Mouse (Mus musculus) intestine, embryonic 16.5 days (tissue): ENCODE data around the gene Appbp2. TPM values are rescaled to one million over a fixed set of nuclear protein-coding genes. Genes with fewer than 3 reads are reported as not detected.

Experiments
- ATAC-seq: fragments of 200-750 bp; cut with Nextera tagmentation; 2 replicates; pipeline ENCODE4 v1.8.0; 2017; ENCODE audit warnings: moderate TSS enrichment, moderate library complexity
- H3K27ac ChIP-seq: fragments of 300-500 bp; sonication (generic); 2 replicates; pipeline ENCODE4 v1.5.1; 2014; ENCODE audit warnings: mild to moderate bottlenecking, low read length
- H3K27me3 ChIP-seq: fragments of 300-500 bp; sonication (generic); replicated peaks from 2 replicates; pipeline ENCODE4 v1.6.1; 2014; ENCODE audit warnings: low read length, control low read depth, mixed read lengths; ENCODE audit not compliant: control insufficient read depth, insufficient read depth
- H3K36me3 ChIP-seq: fragments of 300-500 bp; sonication (generic); 2 replicates; pipeline ENCODE4 v1.6.1; 2014; ENCODE audit warnings: low read length, control low read depth; ENCODE audit not compliant: control insufficient read depth, insufficient read depth
- H3K4me1 ChIP-seq: fragments of 300-500 bp; sonication (generic); 2 replicates; pipeline ENCODE4 v1.6.1; 2014; ENCODE audit warnings: low read length, control low read depth, mixed read lengths; ENCODE audit not compliant: control insufficient read depth, insufficient read depth
- H3K4me2 ChIP-seq: fragments of 300-500 bp; sonication (generic); 2 replicates; pipeline ENCODE4 v1.6.1; 2014; ENCODE audit warnings: low read depth, low read length, control low read depth
- H3K4me3 ChIP-seq: fragments of 300-500 bp; sonication (generic); 2 replicates; pipeline ENCODE4 v1.5.1; 2014; ENCODE audit warnings: mild to moderate bottlenecking, low read length
- H3K9ac ChIP-seq: fragments of 300-500 bp; sonication (generic); 2 replicates; pipeline ENCODE4 v1.6.1; 2014; ENCODE audit warnings: low read depth, low read length
- H3K9me3 ChIP-seq: fragments of 300-500 bp; sonication (generic); 2 replicates; pipeline ENCODE4 v1.6.1; 2016; ENCODE audit warnings: low read length, control low read depth; ENCODE audit not compliant: control insufficient read depth
- WGBS: fragments of 180-500 bp; shearing (Covaris S2); extraction: QIAGEN DNeasy Blood & Tissue Kit; methylation state at CpG from one replicate; pipeline ENCODE4 v1.1.7; 2014; 5-methylcytosine and 5-hydroxymethylcytosine counted together
- polyA plus RNA-seq: library from polyadenylated mRNA; unstranded; fragments of >200 nt; fragmentation: Nextera tagmentation; extraction: Ambion mirVana; gene quantifications from 2 replicates; pipeline ENCODE4 v1.2.1, GENCODE M21; 2015

Gene Appbp2
- polyA plus RNA-seq, 1 experiment from 2014 or later, result 31.1 TPM

- H3K36me3 ChIP-seq, result no peaks in the 10 kb centered on the region
- no peak for ATAC-seq
- H3K4me3 ChIP-seq, result no peak overlapping the region
- H3K27me3 ChIP-seq, result no peaks in the 10 kb centered on the region
- WGBS, result 34% methylated on average over 7 of the region's 7 CpGs
- no peak overlapping the region for H3K27ac ChIP-seq
- no peak overlapping the region for H3K4me2 ChIP-seq
- no peaks in the 10 kb centered on the region for H3K9me3 ChIP-seq
- no peak overlapping the region for H3K9ac ChIP-seq
- no peaks in the 10 kb centered on the region for H3K4me1 ChIP-seq
These were observed 26.3 kb upstream of the Appbp2 start for GRCm38 (mm10) chr11:85261192-85261591.

DNA sequence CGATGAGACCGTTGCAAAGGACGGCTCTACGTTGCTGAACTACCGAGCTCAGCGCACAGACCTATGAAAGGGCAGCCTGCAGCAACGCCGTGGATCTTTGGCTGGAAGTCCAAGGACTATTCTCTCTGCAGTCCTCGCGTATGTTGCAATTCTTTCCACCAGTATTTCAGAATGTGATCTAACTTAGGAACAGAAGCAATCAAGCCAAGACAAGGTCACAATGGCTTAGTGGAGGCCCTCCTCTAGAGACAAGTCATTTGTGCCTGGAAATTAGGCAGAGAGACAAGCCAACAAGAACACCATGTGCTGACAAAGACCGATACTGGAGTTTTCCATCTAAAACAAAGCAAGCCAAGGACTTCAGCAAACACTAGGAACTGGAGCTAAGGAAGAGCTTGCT, 24.0 kb upstream of the Appbp2 start:
- H3K4me2 ChIP-seq, result no peak overlapping the region
- H3K36me3 ChIP-seq, result no peaks in the 10 kb centered on the region
- no peak overlapping the region for H3K9ac ChIP-seq
- H3K4me3 ChIP-seq, result no peak overlapping the region
- H3K27ac ChIP-seq, result no peak overlapping the region
- H3K27me3 ChIP-seq, result no peaks in the 10 kb centered on the region
- H3K4me1 ChIP-seq, result peaks cover 4% of the 10 kb centered on the region; the same call in 1 of the 2 replicates
- H3K9me3 ChIP-seq, result no peaks in the 10 kb centered on the region
- 70% methylated on average over 11 of the region's 11 CpGs for WGBS
- peak; percentile 55; the same call in 1 of the 2 replicates for ATAC-seq

DNA sequence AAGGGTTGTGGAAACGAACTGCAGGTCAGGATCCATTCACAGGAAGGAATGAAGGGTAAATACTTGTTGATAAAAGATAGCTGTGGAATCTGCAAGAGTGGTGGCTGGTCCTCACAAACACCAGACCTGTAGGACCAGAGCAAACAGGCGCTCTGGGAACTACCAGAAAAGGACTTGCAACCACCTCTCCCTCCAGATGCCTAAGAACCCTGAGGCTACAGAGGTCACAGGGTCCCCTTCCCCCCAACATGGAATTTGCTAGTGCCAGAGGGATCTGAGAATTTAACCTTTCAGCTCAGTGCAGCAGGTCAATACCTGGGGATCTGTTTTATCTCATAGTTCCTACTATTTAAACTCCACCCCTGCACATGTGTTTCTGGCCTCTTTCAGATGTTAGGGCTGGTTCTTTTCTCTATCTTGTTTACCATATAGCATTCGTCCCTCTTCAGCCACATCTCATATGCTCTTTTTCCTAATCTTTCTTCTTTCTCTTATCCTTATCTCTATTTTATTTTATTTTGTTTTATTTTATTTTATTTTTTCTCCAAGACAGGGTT, 20.6 kb upstream of the Appbp2 start:
- H3K4me1 ChIP-seq, result peaks cover 4% of the 10 kb centered on the region; the same call in 1 of the 2 replicates
- H3K27ac ChIP-seq, result no peak overlapping the region
- H3K4me3 ChIP-seq, result no peak overlapping the region
- H3K27me3 ChIP-seq, result no peaks in the 10 kb centered on the region
- no peak for ATAC-seq
- no peaks in the 10 kb centered on the region for H3K9me3 ChIP-seq
- H3K9ac ChIP-seq, result no peak overlapping the region; the same call in 1 of the 2 replicates
- H3K4me2 ChIP-seq, result no peak overlapping the region
- 27% methylated on average over 3 of the region's 3 CpGs for WGBS
- no peaks in the 10 kb centered on the region for H3K36me3 ChIP-seq

DNA sequence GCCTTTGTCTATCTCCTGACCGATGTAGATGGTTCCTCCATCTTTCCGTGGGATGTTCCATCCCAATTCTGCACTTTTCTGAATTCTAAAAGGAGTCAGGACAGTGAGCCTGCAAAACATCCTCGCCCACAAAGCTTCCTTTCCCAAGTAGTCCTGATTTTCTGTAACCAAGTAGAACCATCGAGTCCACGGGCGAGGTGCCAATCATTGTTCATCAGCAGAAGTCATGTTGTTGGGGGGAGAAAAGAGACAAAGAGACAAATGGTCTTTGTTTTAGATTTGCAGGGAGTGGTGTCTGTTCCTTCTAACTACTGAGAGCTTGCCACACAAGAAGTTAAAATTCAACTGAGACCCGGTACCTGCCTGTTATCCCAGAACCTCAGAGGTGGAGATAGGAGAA, 18.7 kb upstream of the Appbp2 start:
- Histone ChIP-seq H3K27ac (no peak overlapping the region), H3K9ac (no peak overlapping the region), H3K4me2 (no peak overlapping the region), H3K36me3 (no peaks in the 10 kb centered on the region), H3K4me3 (no peak overlapping the region), H3K27me3 (no peaks in the 10 kb centered on the region), H3K9me3 (no peaks in the 10 kb centered on the region), H3K4me1 (peaks cover 6% of the 10 kb centered on the region; the same call in 1 of the 2 replicates)
- WGBS, result 68% methylated on average over 7 of the region's 7 CpGs
- ATAC-seq, result no peak

- 61% methylated on average over 5 of the region's 5 CpGs for WGBS
- Histone ChIP-seq H3K36me3 (no peaks in the 10 kb centered on the region), H3K27ac (no peak overlapping the region), H3K4me2 (no peak overlapping the region), H3K9me3 (no peaks in the 10 kb centered on the region), H3K4me3 (no peak overlapping the region), H3K9ac (no peak overlapping the region), H3K27me3 (no peaks in the 10 kb centered on the region), H3K4me1 (peaks cover 6% of the 10 kb centered on the region; the same call in 1 of the 2 replicates)
- ATAC-seq, result no peak
These were observed 18.1 kb upstream of the Appbp2 start for GRCm38 (mm10) chr11:85253006-85253405.

- Histone ChIP-seq H3K4me2 (no peak overlapping the region), H3K27ac (no peak overlapping the region), H3K36me3 (no peaks in the 10 kb centered on the region), H3K4me3 (no peak overlapping the region), H3K4me1 (peaks cover 6% of the 10 kb centered on the region; the same call in 1 of the 2 replicates), H3K9ac (no peak overlapping the region), H3K27me3 (no peaks in the 10 kb centered on the region), H3K9me3 (no peaks in the 10 kb centered on the region)
- ATAC-seq, result no peak
- WGBS, result 97% methylated on average over 5 of the region's 5 CpGs
These were observed 17.0 kb upstream of the Appbp2 start for GRCm38 (mm10) chr11:85251955-85252354.

DNA sequence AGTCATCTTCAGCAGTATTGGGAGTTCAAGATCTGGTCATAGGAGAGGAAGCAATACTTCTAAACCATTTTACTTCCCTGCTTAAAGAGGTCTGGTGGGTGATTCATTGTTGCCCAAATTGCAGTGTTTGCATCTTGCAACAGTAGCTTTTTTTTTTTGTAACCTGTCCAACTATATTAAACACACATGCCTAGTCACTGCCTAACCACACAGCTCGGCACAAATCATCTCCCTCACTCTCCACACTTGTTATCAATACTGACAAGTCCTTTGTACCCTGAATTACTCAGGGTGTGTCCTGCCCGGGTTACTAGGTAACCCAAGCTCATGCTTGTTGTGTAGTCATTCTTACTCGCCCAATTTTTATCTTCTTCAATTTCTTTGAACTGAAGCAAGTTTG, 15.5 kb upstream of the Appbp2 start:
- Histone ChIP-seq H3K4me2 (no peak overlapping the region), H3K4me3 (no peak overlapping the region), H3K27ac (no peak overlapping the region), H3K27me3 (no peaks in the 10 kb centered on the region), H3K36me3 (no peaks in the 10 kb centered on the region), H3K4me1 (peaks cover 4% of the 10 kb centered on the region; the same call in 1 of the 2 replicates), H3K9ac (no peak overlapping the region), H3K9me3 (no peaks in the 10 kb centered on the region)
- peak; percentile 94 for ATAC-seq
- 54% methylated on average over 3 of the region's 3 CpGs for WGBS

- no peak overlapping the region for H3K4me2 ChIP-seq
- no peaks in the 10 kb centered on the region for H3K27me3 ChIP-seq
- ATAC-seq, result no peak
- peaks cover 3% of the 10 kb centered on the region; the same call in 1 of the 2 replicates for H3K4me1 ChIP-seq
- H3K36me3 ChIP-seq, result no peaks in the 10 kb centered on the region
- WGBS, result 79% methylated on average over 3 of the region's 3 CpGs
- no peak overlapping the region for H3K27ac ChIP-seq
- H3K9me3 ChIP-seq, result no peaks in the 10 kb centered on the region
- H3K9ac ChIP-seq, result no peak overlapping the region
- no peak overlapping the region for H3K4me3 ChIP-seq
These were observed 14.4 kb upstream of the Appbp2 start for GRCm38 (mm10) chr11:85249338-85249737.

- Histone ChIP-seq H3K36me3 (no peaks in the 10 kb centered on the region), H3K27ac (no peak overlapping the region), H3K9me3 (no peaks in the 10 kb centered on the region), H3K4me3 (no peak overlapping the region), H3K27me3 (no peaks in the 10 kb centered on the region), H3K4me1 (peaks cover 3% of the 10 kb centered on the region; the same call in 1 of the 2 replicates), H3K4me2 (no peak overlapping the region), H3K9ac (no peak overlapping the region)
- 84% methylated on average over 2 of the region's 2 CpGs for WGBS
- ATAC-seq, result no peak
These were observed 13.2 kb upstream of the Appbp2 start for GRCm38 (mm10) chr11:85248151-85248550.

GRCm38 (mm10) chr11:85241226-85241625, 6.3 kb upstream of the Appbp2 start:
- H3K4me3 ChIP-seq, result no peak overlapping the region
- no peak overlapping the region for H3K9ac ChIP-seq
- no peak for ATAC-seq

More at GRCm38 (mm10) chr11:85241226-85241625, 6.3 kb upstream of the Appbp2 start:
- WGBS, result 88% methylated on average over 8 of the region's 8 CpGs
- Histone ChIP-seq H3K4me1 (no peaks in the 10 kb centered on the region), H3K27me3 (no peaks in the 10 kb centered on the region), H3K27ac (no peak overlapping the region), H3K9me3 (no peaks in the 10 kb centered on the region), H3K36me3 (no peaks in the 10 kb centered on the region), H3K4me2 (no peak overlapping the region)
